Mouse (Mus musculus) hindbrain, embryonic 14.5 days (tissue): ENCODE data around the gene Gm10447. TPM values are rescaled to one million over a fixed set of nuclear protein-coding genes. Genes with fewer than 3 reads are reported as not detected.
"Not testable (repeated sequence)": the region's sequence is repeated elsewhere in the genome, so short reads cannot be mapped to it uniquely, and the experiment has no call there.

Experiments
- ATAC-seq: fragments of 200-750 bp; cut with Nextera tagmentation; 2 replicates; pipeline ENCODE4 v1.8.0; 2017; ENCODE audit warnings: moderate number of reproducible peaks, mild to moderate bottlenecking, moderate TSS enrichment, moderate library complexity; ENCODE audit not compliant: low FRiP score
- DNase-seq: peaks from one replicate; pipeline ENCODE4 v3.0.0-alpha.2; 2015; ENCODE audit warnings: low spot score
- H3K27ac ChIP-seq: fragments of 300-500 bp; sonication (generic); 2 replicates; pipeline ENCODE4 v1.5.1; 2014; ENCODE audit warnings: mild to moderate bottlenecking, moderate library complexity
- H3K27me3 ChIP-seq: fragments of 300-500 bp; sonication (generic); 2 replicates; pipeline ENCODE4 v1.6.1; 2014; ENCODE audit warnings: mild to moderate bottlenecking, low read length, mixed read lengths; ENCODE audit not compliant: control insufficient read depth, insufficient read depth
- H3K36me3 ChIP-seq: fragments of 300-500 bp; sonication (generic); replicated peaks from 2 replicates; pipeline ENCODE4 v1.6.1; 2014; ENCODE audit not compliant: control insufficient read depth, insufficient read depth
- H3K4me1 ChIP-seq: fragments of 300-500 bp; sonication (generic); replicated peaks from 2 replicates; pipeline ENCODE4 v1.6.1; 2014; ENCODE audit warnings: antibody characterized with exemption, low read length, mixed read lengths; ENCODE audit not compliant: control insufficient read depth, insufficient read depth
- H3K4me2 ChIP-seq: fragments of 300-500 bp; sonication (generic); replicated peaks from 2 replicates; pipeline ENCODE4 v1.6.1; 2014; ENCODE audit warnings: mild to moderate bottlenecking, moderate library complexity
- H3K4me3 ChIP-seq: fragments of 300-500 bp; sonication (generic); replicated peaks from 2 replicates; pipeline ENCODE4 v1.5.1; 2014; ENCODE audit warnings: mild to moderate bottlenecking, low read length
- H3K9ac ChIP-seq: fragments of 300-500 bp; sonication (generic); 2 replicates; pipeline ENCODE4 v1.6.1; 2014
- H3K9me3 ChIP-seq: fragments of 300-500 bp; sonication (generic); 2 replicates; pipeline ENCODE4 v1.6.1; 2016; ENCODE audit warnings: low read length; ENCODE audit not compliant: control insufficient read depth
- WGBS: fragments of 180-500 bp; shearing (Covaris S2); extraction: QIAGEN DNeasy Blood & Tissue Kit; methylation state at CpG from one replicate; pipeline ENCODE4 v1.1.7; 2014; 5-methylcytosine and 5-hydroxymethylcytosine counted together
- polyA plus RNA-seq: library from polyadenylated mRNA; unstranded; fragments of >200 nt; fragmentation: Nextera tagmentation; extraction: Ambion mirVana; gene quantifications from 2 replicates; pipeline ENCODE4 v1.2.1, GENCODE M21; 2014

Gm10447 gene
- polyA plus RNA-seq, 1 experiment from 2014 or later, result 0.11 TPM

GRCm38 (mm10) chr11:53435504-53435903 lies 21.4 kb downstream of the Gm10447 start:
- no peak overlapping the region for H3K27ac ChIP-seq
- H3K4me3 ChIP-seq, result no peak overlapping the region
- H3K9ac ChIP-seq, result no peak overlapping the region
- ATAC-seq (no peak), DNase-seq (no peak)
- peaks cover 3% of the 10 kb centered on the region; the same call in 1 of the 2 replicates for H3K4me1 ChIP-seq
- no peaks in the 10 kb centered on the region for H3K9me3 ChIP-seq
- 86% methylated on average over 8 of the region's 8 CpGs for WGBS
- no peaks in the 10 kb centered on the region for H3K36me3 ChIP-seq
- no peak overlapping the region for H3K4me2 ChIP-seq
- H3K27me3 ChIP-seq, result no peaks in the 10 kb centered on the region

GRCm38 (mm10) chr11:53433057-53433456 lies 23.9 kb downstream of the Gm10447 start:
- H3K27ac ChIP-seq, result no peak overlapping the region
- DNase-seq, result no peak
- H3K27me3 ChIP-seq, result no peaks in the 10 kb centered on the region
- peaks cover 13% of the 10 kb centered on the region for H3K4me1 ChIP-seq
- no peaks in the 10 kb centered on the region for H3K9me3 ChIP-seq
- no peak overlapping the region for H3K4me3 ChIP-seq
- no peak overlapping the region for H3K9ac ChIP-seq
- 79% methylated on average over 6 of the region's 6 CpGs for WGBS
- peaks cover 7% of the 10 kb centered on the region for H3K36me3 ChIP-seq
- H3K4me2 ChIP-seq, result no peak overlapping the region
- ATAC-seq, result no peak

GRCm38 (mm10) chr11:53431347-53432056 lies 25.4 kb downstream of the Gm10447 start:
- DNase-seq (no peak), ATAC-seq (no peak)
- H3K27me3 ChIP-seq, result no peaks in the 10 kb centered on the region
- H3K9ac ChIP-seq, result peak overlapping the region; percentile 41
- H3K27ac ChIP-seq, result peak overlapping the region; percentile 85
- H3K4me2 ChIP-seq, result peak overlapping the region; percentile 73
- peak overlapping the region; percentile 66 for H3K4me3 ChIP-seq
- WGBS, result 19% methylated on average over 9 of the region's 9 CpGs
- H3K36me3 ChIP-seq, result peaks cover 14% of the 10 kb centered on the region
- H3K4me1 ChIP-seq, result peaks cover 13% of the 10 kb centered on the region
- H3K9me3 ChIP-seq, result no peaks in the 10 kb centered on the region

DNA sequence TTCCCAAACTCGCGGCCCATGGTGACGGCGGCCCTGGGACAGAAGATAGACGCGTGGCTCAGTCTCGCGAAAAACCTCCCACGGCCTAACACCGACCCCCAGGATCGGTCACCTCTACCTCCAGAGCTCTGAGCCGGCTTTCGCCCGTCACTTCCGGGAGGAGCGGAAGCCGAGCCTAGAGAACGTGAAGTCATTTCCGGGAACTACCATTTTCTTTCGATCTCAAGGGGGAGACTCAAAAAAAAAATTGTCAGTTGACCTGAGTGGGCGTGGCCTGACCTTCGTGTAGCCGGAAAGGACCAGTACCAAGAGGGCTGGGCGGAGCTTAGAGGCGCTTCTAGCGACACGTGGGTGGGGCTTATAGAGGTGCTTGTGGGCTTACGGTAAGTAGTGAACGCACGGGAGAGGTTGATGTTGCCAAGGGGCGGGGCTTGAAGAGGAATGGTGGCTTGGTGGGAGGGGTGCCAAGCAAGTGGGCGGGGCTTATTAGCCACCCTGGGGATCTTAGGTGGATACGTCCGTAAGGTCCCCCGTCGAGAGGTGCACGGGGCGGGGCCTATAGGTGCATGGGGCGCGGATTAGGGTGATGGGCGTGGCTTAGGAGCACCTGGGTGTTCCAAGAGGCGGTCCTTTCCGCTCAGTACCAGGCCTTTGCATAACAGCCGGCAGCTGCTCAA lies 26.1 kb downstream of the Gm10447 start, which contains the start of the genes Uqcrq and Gdf9:
Uqcrq (minus strand) TSS at position 162 of the 677 bp plus-strand sequence.
Gdf9 (plus strand) TSS at position 354 of the 677 bp plus-strand sequence.
- WGBS, result under 1% methylated on average over 44 of the region's 44 CpGs
- DNase-seq, result peak; percentile 100

GRCm38 (mm10) chr11:53430300-53430669 lies 26.6 kb downstream of the Gm10447 start:
- Histone ChIP-seq H3K4me1 (peaks cover 13% of the 10 kb centered on the region), H3K27ac (peak overlapping the region; percentile 85), H3K9me3 (no peaks in the 10 kb centered on the region), H3K27me3 (no peaks in the 10 kb centered on the region), H3K9ac (peak overlapping the region; percentile 88), H3K4me3 (peak overlapping the region; percentile 66), H3K36me3 (peaks cover 14% of the 10 kb centered on the region), H3K4me2 (peak overlapping the region; percentile 73)
- ATAC-seq, result peak; percentile 73; the same call in 1 of the 2 replicates
- under 1% methylated on average over 34 of the region's 34 CpGs for WGBS
- DNase-seq, result no peak

More for the DNA sequence above, 26.1 kb downstream of the Gm10447 start, which contains the start of the genes Uqcrq and Gdf9:
- H3K27ac ChIP-seq, result peak within 1 kb of the TSS; percentile 85
- no peaks in the 10 kb centered on the region for H3K9me3 ChIP-seq
- H3K9ac ChIP-seq, result peak within 1 kb of the TSS; percentile 88
- no peaks in the 10 kb centered on the region for H3K27me3 ChIP-seq
- H3K4me3 ChIP-seq, result peak within 1 kb of the TSS; percentile 66
- H3K4me2 ChIP-seq, result peak within 1 kb of the TSS; percentile 73
- H3K4me1 ChIP-seq, result peaks cover 13% of the 10 kb centered on the region
- ATAC-seq, result peak; percentile 96
- peaks cover 14% of the 10 kb centered on the region for H3K36me3 ChIP-seq

DNA sequence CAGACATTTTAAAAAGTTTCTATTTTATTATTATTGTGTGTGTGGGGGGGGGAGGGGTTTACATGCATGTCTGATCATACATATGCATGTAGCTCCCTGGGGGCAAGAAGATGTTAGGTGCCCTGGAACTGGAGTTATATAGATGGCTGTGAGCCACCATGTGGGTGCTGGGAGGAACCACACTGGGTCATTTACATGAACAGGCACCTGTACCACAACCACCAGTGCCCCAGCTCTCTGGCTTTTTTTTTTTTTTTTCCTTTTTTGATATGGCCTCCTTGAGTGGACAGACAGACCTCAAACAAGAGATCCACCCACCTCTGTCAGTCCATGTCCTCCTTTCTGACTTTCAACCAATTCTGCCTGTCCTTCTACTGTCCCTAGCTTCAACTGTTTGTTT lies 27.7 kb downstream of the Gm10447 start:
- Histone ChIP-seq H3K27ac (no peak overlapping the region), H3K27me3 (no peaks in the 10 kb centered on the region), H3K4me1 (peaks cover 13% of the 10 kb centered on the region), H3K9me3 (no peaks in the 10 kb centered on the region), H3K36me3 (peaks cover 14% of the 10 kb centered on the region), H3K9ac (no peak overlapping the region), H3K4me3 (0 out of 2 replicates have a peak overlapping the region, but pooled peaks have one; percentile 66), H3K4me2 (peak overlapping the region; percentile 73)
- no peak for DNase-seq
- ATAC-seq, result no peak

DNA sequence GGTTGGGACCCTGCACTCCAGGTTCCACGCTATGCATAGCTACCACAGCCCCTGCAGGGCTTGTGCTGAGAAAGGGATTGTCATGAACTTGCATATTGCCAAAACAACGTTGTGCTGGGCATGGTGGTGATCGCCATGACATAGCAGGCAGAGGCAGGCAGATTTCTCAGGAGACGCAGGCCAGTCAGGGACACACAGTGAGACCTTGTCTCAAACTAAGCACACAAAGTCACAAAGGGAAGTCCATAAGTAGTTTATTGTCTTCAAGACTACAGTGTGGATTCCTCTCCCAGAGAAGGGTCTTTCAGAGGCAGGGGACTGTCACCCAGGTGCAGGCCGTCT lies 28.2 kb downstream of the Gm10447 start:
- no peak for ATAC-seq
- no peak for DNase-seq
- Histone ChIP-seq H3K27ac (no peak overlapping the region), H3K9me3 (no peaks in the 10 kb centered on the region), H3K4me3 (no peak overlapping the region), H3K9ac (no peak overlapping the region), H3K36me3 (peaks cover 14% of the 10 kb centered on the region), H3K4me1 (peaks cover 13% of the 10 kb centered on the region), H3K27me3 (no peaks in the 10 kb centered on the region), H3K4me2 (no peak overlapping the region)
- 94% methylated on average over 5 of the region's 5 CpGs for WGBS

- H3K27ac ChIP-seq, result no peak overlapping the region
- no peak for DNase-seq
- ATAC-seq, result no peak
- peaks cover 14% of the 10 kb centered on the region for H3K36me3 ChIP-seq
- no peaks in the 10 kb centered on the region for H3K27me3 ChIP-seq
- no peak overlapping the region for H3K9ac ChIP-seq
- H3K9me3 ChIP-seq, result no peaks in the 10 kb centered on the region
- H3K4me2 ChIP-seq, result no peak overlapping the region
- H3K4me3 ChIP-seq, result no peak overlapping the region
- H3K4me1 ChIP-seq, result peaks cover 13% of the 10 kb centered on the region
- 93% methylated on average over 3 of the region's 3 CpGs for WGBS
These were observed 28.8 kb downstream of the Gm10447 start for GRCm38 (mm10) chr11:53427993-53428715.

- not testable (repeated sequence) for H3K27ac ChIP-seq, H3K4me2 ChIP-seq, H3K27me3 ChIP-seq, H3K4me3 ChIP-seq, ATAC-seq, H3K9me3 ChIP-seq, DNase-seq, H3K9ac ChIP-seq
- Histone ChIP-seq H3K36me3 (peaks cover 14% of the 10 kb centered on the region), H3K4me1 (peaks cover 13% of the 10 kb centered on the region)
- 87% methylated on average over 3 of the region's 3 CpGs for WGBS
These were observed 30.0 kb downstream of the Gm10447 start for GRCm38 (mm10) chr11:53426914-53427313.
